Mouse (Mus musculus) spleen, adult 2 months (tissue): ENCODE results near the gene Snx22.

ENCODE experiments used
- CTCF ChIP-seq: fragments of 200-500 bp; IDR thresholded peaks from 2 replicates; pipeline ENCODE4 v1.5.1; 2011; ENCODE audit warnings: mild to moderate bottlenecking, inconsistent platforms; ENCODE audit not compliant: insufficient read depth, insufficient read length, insufficient replicate concordance; ENCODE audit errors: extremely low read depth
- POLR2A ChIP-seq: fragments of 200-500 bp; IDR thresholded peaks from 2 replicates; pipeline ENCODE4 v1.6.1; 2011; ENCODE audit warnings: low read depth, low read length, inconsistent platforms

- peak; percentile 39; the same call in 1 of the 2 replicates for TF ChIP-seq CTCF
- no peak for TF ChIP-seq POLR2A
Observed at GRCm38 (mm10) chr9:66067542-66067941, 2.0 kb downstream of the Snx22 start.
